Mouse (Mus musculus) embryonic facial prominence, embryonic 14.5 days (tissue): ENCODE measurements around the gene Gpr160. TPM values are rescaled to one million over a fixed set of nuclear protein-coding genes. Genes with fewer than 3 reads are reported as not detected.

Source experiments
- ATAC-seq: fragments of 200-750 bp; cut with Nextera tagmentation; 2 replicates; pipeline ENCODE4 v1.8.0; 2017; ENCODE audit warnings: low read depth, moderate number of reproducible peaks, moderate TSS enrichment
- DNase-seq: peaks from one replicate; pipeline ENCODE4 v3.0.0-alpha.2; 2015; ENCODE audit warnings: low spot score
- H3K27ac ChIP-seq: fragments of 300-500 bp; sonication (generic); replicated peaks from 2 replicates; pipeline ENCODE4 v1.5.1; 2014; ENCODE audit warnings: low read depth, mild to moderate bottlenecking, low read length, moderate library complexity
- H3K27me3 ChIP-seq: fragments of 300-500 bp; sonication (generic); replicated peaks from 2 replicates; pipeline ENCODE4 v1.6.1; 2014; ENCODE audit warnings: low read length; ENCODE audit not compliant: control insufficient read depth, insufficient read depth
- H3K36me3 ChIP-seq: fragments of 300-500 bp; sonication (generic); 2 replicates; pipeline ENCODE4 v1.6.1; 2014; ENCODE audit warnings: low read length, mixed read lengths; ENCODE audit not compliant: control insufficient read depth, insufficient read depth
- H3K4me1 ChIP-seq: fragments of 300-500 bp; sonication (generic); 2 replicates; pipeline ENCODE4 v1.6.1; 2014; ENCODE audit warnings: antibody characterized with exemption, low read length; ENCODE audit not compliant: control insufficient read depth, insufficient read depth
- H3K4me2 ChIP-seq: fragments of 300-500 bp; sonication (generic); 2 replicates; pipeline ENCODE4 v1.6.1; 2014; ENCODE audit warnings: low read depth, mild to moderate bottlenecking, low read length, moderate library complexity, mixed read lengths
- H3K4me3 ChIP-seq: fragments of 300-500 bp; sonication (generic); 2 replicates; pipeline ENCODE4 v1.5.1; 2014; ENCODE audit warnings: low read depth, mild to moderate bottlenecking, low read length
- H3K9ac ChIP-seq: fragments of 300-500 bp; sonication (generic); 2 replicates; pipeline ENCODE4 v1.6.1; 2014; ENCODE audit warnings: low read depth, mild to moderate bottlenecking, low read length, moderate library complexity, mixed read lengths
- H3K9me3 ChIP-seq: fragments of 300-500 bp; sonication (generic); 2 replicates; pipeline ENCODE4 v1.6.1; 2016; ENCODE audit warnings: low read length; ENCODE audit not compliant: control insufficient read depth
- WGBS: fragments of 180-500 bp; shearing (Covaris S2); extraction: QIAGEN DNeasy Blood & Tissue Kit; methylation state at CpG from one replicate; pipeline ENCODE4 v1.1.7; 2014; 5-methylcytosine and 5-hydroxymethylcytosine counted together
- polyA plus RNA-seq: library from polyadenylated mRNA; unstranded; fragments of >200 nt; fragmentation: Nextera tagmentation; extraction: Ambion mirVana; gene quantifications from 2 replicates; pipeline ENCODE4 v1.2.1, GENCODE M21; 2014

Gpr160 gene
- polyA plus RNA-seq = 4.5 and 4.6 TPM in 2 replicates

- H3K36me3 ChIP-seq = no peaks in the 10 kb centered on the region
- DNase-seq (peak; percentile 72), ATAC-seq (peak; percentile 89)
- H3K4me1 ChIP-seq = 0 out of 2 replicates have a peak, but pooled peaks cover 3% of the 10 kb centered on the region
- peaks cover 12% of the 10 kb centered on the region for H3K27me3 ChIP-seq
- peak within 1 kb of the TSS; percentile 97 for H3K4me2 ChIP-seq
- H3K27ac ChIP-seq = no peak within 1 kb of the TSS
- H3K9ac ChIP-seq = peak within 1 kb of the TSS; percentile 69
- H3K9me3 ChIP-seq = no peaks in the 10 kb centered on the region
- WGBS = under 1% methylated on average over 17 of the region's 75 CpGs
- H3K4me3 ChIP-seq = peak within 1 kb of the TSS; percentile 62
Observed at GRCm38 (mm10) chr3:30855604-30856458, at the start of gene Gpr160. Gpr160 (plus strand) TSS chr3:30855950.

DNA sequence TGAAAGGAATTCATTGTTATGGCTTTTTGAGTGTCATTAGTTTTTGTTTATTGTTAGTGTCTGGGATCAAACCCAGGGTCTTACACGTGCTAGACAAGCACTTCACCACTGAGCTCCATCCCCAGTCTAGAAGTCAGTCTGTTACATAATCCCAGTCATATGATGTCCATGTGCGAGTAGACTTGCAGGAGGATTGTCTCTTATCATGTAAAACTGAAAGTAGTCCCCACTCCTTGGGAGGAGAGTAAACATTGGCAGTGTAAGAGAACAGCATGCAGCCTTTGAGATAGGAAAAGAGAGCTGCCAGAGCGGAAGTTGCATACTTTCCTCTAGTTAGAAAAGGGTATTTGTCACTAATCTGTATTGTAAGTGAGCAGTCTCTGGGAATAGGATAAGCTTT, 42.9 kb upstream of the Gpr160 start:
- no peak overlapping the region for H3K27ac ChIP-seq
- H3K4me3 ChIP-seq = no peak overlapping the region
- H3K27me3 ChIP-seq = no peaks in the 10 kb centered on the region
- no peak for ATAC-seq
- no peak for DNase-seq
- H3K36me3 ChIP-seq = peaks cover 72% of the 10 kb centered on the region
- H3K4me1 ChIP-seq = no peaks in the 10 kb centered on the region
- WGBS = 82% methylated on average over 3 of the region's 3 CpGs
- no peak overlapping the region for H3K9ac ChIP-seq
- H3K9me3 ChIP-seq = no peaks in the 10 kb centered on the region
- no peak overlapping the region for H3K4me2 ChIP-seq

DNA sequence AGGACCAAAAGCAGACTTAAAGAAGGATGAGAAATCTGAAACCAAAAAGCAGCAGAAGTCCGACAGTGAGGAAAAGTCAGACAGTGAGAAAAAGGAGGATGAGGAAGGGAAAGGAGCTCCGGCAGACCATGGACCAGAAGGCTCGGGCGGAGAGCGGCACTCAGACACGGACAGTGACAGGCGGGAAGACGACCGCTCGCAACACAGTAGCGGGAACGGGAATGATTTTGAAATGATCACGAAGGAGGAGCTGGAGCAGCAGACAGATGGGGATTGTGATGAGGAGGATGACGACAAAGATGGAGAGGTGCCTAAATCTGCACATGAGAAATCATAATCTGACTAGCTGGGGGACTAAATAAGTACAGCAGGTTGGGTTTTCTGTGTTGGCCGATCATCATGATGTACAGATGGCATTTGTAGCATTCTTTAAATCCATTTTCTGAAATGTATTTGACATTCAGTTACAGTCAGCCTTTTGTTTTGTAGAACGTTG, 37.1 kb upstream of the Gpr160 start:
- no peak overlapping the region for H3K9ac ChIP-seq
- H3K4me3 ChIP-seq = no peak overlapping the region
- no peak overlapping the region for H3K4me2 ChIP-seq
- H3K27me3 ChIP-seq = no peaks in the 10 kb centered on the region
- no peaks in the 10 kb centered on the region for H3K9me3 ChIP-seq
- ATAC-seq (no peak), DNase-seq (no peak)
- H3K4me1 ChIP-seq = no peaks in the 10 kb centered on the region
- H3K36me3 ChIP-seq = peaks cover 73% of the 10 kb centered on the region
- 94% methylated on average over 16 of the region's 16 CpGs for WGBS
- no peak overlapping the region for H3K27ac ChIP-seq

DNA sequence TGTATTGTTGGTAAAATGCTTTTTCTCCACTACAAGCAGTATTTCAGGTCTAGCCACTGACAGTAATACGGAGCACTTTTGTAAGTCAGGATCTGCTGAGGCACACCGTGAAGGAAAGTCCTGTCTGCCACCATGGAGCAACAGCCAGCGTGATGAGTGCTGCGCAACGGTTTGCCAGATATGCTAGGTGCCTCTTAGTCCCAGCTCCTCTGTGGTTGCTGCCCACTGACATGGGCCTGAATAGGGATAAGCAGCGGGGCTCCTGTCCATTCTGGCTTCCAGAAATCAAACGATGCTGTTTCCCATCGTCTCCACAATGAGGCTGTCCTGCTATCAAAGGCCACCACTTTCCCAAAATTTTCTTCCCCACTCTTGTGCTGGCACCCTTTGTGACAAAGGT, 33.6 kb upstream of the Gpr160 start:
- ATAC-seq (no peak), DNase-seq (no peak)
- no peaks in the 10 kb centered on the region for H3K9me3 ChIP-seq
- H3K36me3 ChIP-seq = peaks cover 49% of the 10 kb centered on the region
- no peak overlapping the region for H3K4me3 ChIP-seq
- H3K27ac ChIP-seq = no peak overlapping the region
- no peak overlapping the region for H3K4me2 ChIP-seq
- H3K27me3 ChIP-seq = no peaks in the 10 kb centered on the region
- no peaks in the 10 kb centered on the region for H3K4me1 ChIP-seq
- WGBS = 92% methylated on average over 8 of the region's 8 CpGs
- no peak overlapping the region for H3K9ac ChIP-seq

DNA sequence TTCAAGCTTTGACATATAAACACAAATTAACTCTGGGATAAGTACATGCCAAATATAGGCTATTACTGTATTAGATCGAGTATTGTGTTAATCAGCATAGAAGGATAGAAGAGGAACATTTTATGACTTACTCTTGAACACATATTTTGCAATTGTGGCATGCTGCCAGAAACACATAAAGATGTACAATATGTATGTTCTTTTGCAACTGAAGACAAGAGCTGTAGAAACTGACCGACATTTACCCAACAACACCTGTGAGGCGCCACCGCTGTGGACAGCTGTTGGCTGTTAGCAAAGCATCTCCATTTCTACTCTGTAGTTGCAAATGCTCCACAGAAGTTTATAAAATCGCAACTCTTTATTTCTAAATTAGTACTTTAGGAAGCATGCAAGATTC, 29.7 kb upstream of the Gpr160 start:
- H3K36me3 ChIP-seq = peaks cover 12% of the 10 kb centered on the region
- no peak overlapping the region for H3K4me2 ChIP-seq
- no peaks in the 10 kb centered on the region for H3K4me1 ChIP-seq
- ATAC-seq (no peak), DNase-seq (no peak)
- H3K27ac ChIP-seq = no peak overlapping the region
- H3K9ac ChIP-seq = no peak overlapping the region
- H3K4me3 ChIP-seq = no peak overlapping the region
- H3K27me3 ChIP-seq = no peaks in the 10 kb centered on the region
- no peaks in the 10 kb centered on the region for H3K9me3 ChIP-seq
- 90% methylated on average over 5 of the region's 5 CpGs for WGBS

DNA sequence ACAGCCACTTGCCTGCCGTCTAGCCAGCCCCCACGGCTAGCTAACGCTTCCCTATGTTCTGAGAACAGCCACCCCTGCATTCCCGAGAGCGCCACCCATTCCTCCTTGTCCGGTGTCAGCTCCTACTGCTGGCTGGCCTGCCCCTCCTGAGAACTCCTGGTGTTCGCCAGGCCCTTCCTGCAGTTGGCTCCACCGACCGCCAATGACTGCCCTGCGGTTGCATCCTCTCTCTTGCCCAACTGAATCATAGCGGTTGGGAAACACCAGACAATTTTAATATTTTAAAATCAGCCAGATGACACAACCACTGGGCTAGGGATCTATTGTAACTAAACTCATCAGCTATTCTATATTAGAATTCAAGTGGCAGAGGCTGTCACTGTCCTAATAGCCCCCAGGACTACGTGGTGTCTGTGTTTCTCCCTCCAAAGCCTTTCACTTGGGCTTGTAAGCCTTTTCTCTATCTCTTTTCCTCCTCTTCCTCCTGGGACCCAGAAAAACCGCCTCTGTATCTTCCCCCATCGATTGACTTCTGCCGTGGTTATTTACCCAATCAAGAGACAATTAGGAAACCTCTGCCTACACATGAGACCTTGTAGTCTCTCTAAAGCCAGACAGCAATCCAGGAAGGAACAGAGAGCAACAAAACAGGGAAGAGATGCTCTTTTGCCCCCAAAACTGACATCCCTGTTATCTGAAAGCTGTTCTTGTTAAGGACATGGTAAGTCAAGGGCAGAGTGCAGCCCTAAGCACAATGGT, 23.7 kb upstream of the Gpr160 start:
- 68% methylated on average over 15 of the region's 15 CpGs for WGBS
- Histone ChIP-seq H3K4me2 (no peak overlapping the region), H3K9ac (no peak overlapping the region), H3K4me3 (no peak overlapping the region), H3K9me3 (no peaks in the 10 kb centered on the region), H3K4me1 (no peaks in the 10 kb centered on the region), H3K27me3 (no peaks in the 10 kb centered on the region), H3K27ac (no peak overlapping the region), H3K36me3 (no peaks in the 10 kb centered on the region)
- no peak for DNase-seq
- ATAC-seq = no peak

DNA sequence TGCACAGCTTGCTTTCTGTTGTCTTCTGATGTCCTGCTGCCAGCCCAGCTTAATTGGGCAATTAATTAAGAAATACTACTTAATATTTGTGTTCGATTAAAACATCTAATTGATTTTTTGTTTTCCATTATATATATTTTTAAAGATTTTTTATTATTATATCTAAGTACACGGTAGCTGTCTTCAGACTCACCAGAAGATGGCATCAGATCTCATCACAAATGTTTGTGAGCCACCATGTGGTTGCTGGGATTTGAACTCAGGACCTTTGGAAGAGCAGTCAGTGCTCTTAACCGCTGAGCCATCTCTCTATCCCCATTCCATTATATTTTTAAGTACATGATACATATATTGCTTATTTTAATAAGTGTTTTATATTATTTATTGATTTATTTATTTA, 22.5 kb upstream of the Gpr160 start:
- Histone ChIP-seq H3K9me3 (0 out of 2 replicates have a peak, but pooled peaks cover 3% of the 10 kb centered on the region), H3K27me3 (no peaks in the 10 kb centered on the region), H3K4me2 (no peak overlapping the region), H3K4me3 (no peak overlapping the region), H3K9ac (no peak overlapping the region), H3K4me1 (no peaks in the 10 kb centered on the region), H3K27ac (no peak overlapping the region), H3K36me3 (no peaks in the 10 kb centered on the region)
- 90% methylated on average over 3 of the region's 3 CpGs for whole genome bisulfite sequencing
- DNase-seq = no peak
- no peak for ATAC-seq

DNA sequence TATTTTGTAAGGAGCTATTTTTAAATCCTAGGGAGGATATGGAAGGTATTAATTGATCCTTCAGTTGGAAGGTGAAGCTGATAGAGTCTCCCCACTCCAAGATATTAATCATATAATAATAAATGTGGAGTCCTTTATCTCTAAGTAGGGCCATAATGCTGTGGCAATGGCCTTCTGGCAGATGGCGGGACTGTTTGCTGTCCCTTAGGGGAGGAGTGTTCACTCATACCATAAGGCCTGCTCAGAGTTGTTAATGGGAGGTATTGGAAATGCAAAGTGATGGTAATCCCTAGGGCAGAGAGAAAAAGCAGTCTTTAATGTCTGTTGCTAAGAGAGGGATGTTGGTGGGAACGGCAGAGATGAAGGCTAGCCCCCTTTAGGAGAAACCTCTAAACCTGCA, 10.0 kb upstream of the Gpr160 start:
- Histone ChIP-seq H3K27ac (no peak overlapping the region), H3K27me3 (no peaks in the 10 kb centered on the region), H3K4me2 (no peak overlapping the region), H3K4me3 (no peak overlapping the region), H3K4me1 (no peaks in the 10 kb centered on the region), H3K9ac (no peak overlapping the region), H3K9me3 (no peaks in the 10 kb centered on the region), H3K36me3 (no peaks in the 10 kb centered on the region)
- ATAC-seq (no peak), DNase-seq (no peak)
- WGBS = 78% methylated on average over 2 of the region's 2 CpGs
